ENCODE assay signal across 28 mouse cellular contexts in the genomic region with DNA sequence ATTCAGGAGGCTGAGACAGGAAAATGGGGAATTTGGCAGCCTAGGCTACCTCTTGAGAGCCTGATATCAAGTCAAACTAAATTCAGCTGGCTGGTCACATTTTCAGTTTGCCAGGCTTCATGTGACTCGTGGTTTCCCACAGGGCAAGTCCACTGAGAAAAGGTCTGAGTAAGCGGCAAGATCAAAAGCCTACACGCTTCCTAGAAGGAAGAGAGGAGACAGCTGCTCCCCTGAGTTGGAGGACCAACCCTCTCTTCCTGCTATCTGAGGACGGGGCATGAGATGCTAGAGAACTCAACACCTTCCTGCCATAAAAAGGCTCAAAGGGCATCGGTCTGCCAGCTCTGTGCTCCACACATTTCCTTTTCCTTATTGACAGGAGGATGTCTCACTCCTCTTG. TPM values are rescaled to one million over a fixed set of nuclear protein-coding genes. Genes with fewer than 3 reads are reported as not detected.
DNase-seq lines count a peak whose midpoint lies in the region; ATAC-seq and TF ChIP-seq lines count a peak whose summit lies in the region.
"Had no signal": no experiment of that assay in that cellular context is flagged by ENCODE, and none has a peak within 500 bp of the region (broad histone marks: within the 10 kb centered on the region; RNA-seq: fewer than 3 reads in every experiment).

No protein-coding gene starts in this region.

- H3K27ac ChIP-seq in heart, embryonic 15.5 days, result peak overlapping the region; percentile 53
- H3K27ac ChIP-seq: embryonic facial prominence, embryonic 10.5 days; embryonic facial prominence, embryonic 15.5 days; liver, embryonic 14.5 days; macrophage; midbrain, embryonic 10.5 days; midbrain, embryonic 15.5 days had no signal

- ATAC-seq in heart, embryonic 15.5 days (replicated peaks; ENCODE audit: insufficient number of reproducible peaks, insufficient read depth, low FRiP score, low read depth), result no peak
- peak; percentile 26; the same call in 1 of the 2 replicates for ATAC-seq in common myeloid progenitor, adult 5-6 weeks (replicated peaks; ENCODE audit: low read depth, poor library complexity, severe bottlenecking)
- ATAC-seq in inflammation-experienced regulatory T-cells, adult 6 months, result no peak
- ATAC-seq: forebrain, embryonic 14.5 days; midbrain, embryonic 15.5 days had no signal

- no peak overlapping the region for H3K4me2 ChIP-seq in heart, embryonic 15.5 days
- H3K4me2 ChIP-seq: embryonic facial prominence, embryonic 15.5 days; heart, embryonic 11.5 days; midbrain, embryonic 15.5 days had no signal

- H3K79me3 ChIP-seq in C2C12 (ENCODE audit: low read depth), result peaks cover 18% of the 10 kb centered on the region

- DNase-seq in heart, adult 11 months, result no peak
- peak; percentile 68 for DNase-seq in large intestine, adult 2 months (ENCODE audit: low read depth, low spot score)
- DNase-seq in kidney, postnatal 4 days, result no peak
- no peak for DNase-seq in testis, postnatal 14 days (ENCODE audit: low spot score)
- DNase-seq: adrenal gland, postnatal 25 days; cerebellum, adult 2 months; gastrocnemius, postnatal 36 days; heart, postnatal 14 days; kidney, adult 2 months; kidney, postnatal 36 days; layer of hippocampus, postnatal 36 days; liver; lung, adult 2 months; lung, postnatal 10 days; right cerebral cortex, postnatal 25 days; thymus, postnatal 4 days had no signal

- no peaks in the 10 kb centered on the region for H3K27me3 ChIP-seq in heart, embryonic 15.5 days
- H3K27me3 ChIP-seq in C2C12 (ENCODE audit: control insufficient read depth, insufficient read depth, insufficient read length), result no peaks in the 10 kb centered on the region
- H3K27me3 ChIP-seq: embryonic facial prominence, embryonic 15.5 days; midbrain, embryonic 15.5 days had no signal

- H3K9ac ChIP-seq in heart, embryonic 15.5 days, result no peak overlapping the region
- H3K9ac ChIP-seq: embryonic facial prominence, embryonic 15.5 days; liver, embryonic 14.5 days; midbrain, embryonic 15.5 days had no signal

- H3K36me3 ChIP-seq in heart, embryonic 15.5 days, result peaks cover 20% of the 10 kb centered on the region; the same call in 1 of the 2 replicates
- peaks cover 69% of the 10 kb centered on the region for H3K36me3 ChIP-seq in C2C12 (ENCODE audit: control insufficient read depth, insufficient read depth)
- H3K36me3 ChIP-seq: midbrain, embryonic 15.5 days had no signal

- WGBS in heart, embryonic 15.5 days, result 46% methylated on average over 5 of the region's 5 CpGs
- WGBS in large intestine, adult 2 months, result 12% methylated on average over 5 of the region's 5 CpGs

- H3K79me2 ChIP-seq in C2C12 (ENCODE audit: control insufficient read depth, insufficient read depth), result peaks cover 37% of the 10 kb centered on the region

- no peak for TF ChIP-seq CTCF in C2C12 (IDR thresholded peaks at IDR 0.05; ENCODE audit: control insufficient read depth, insufficient read depth, insufficient read length)

- peaks cover 30% of the 10 kb centered on the region for H3K4me1 ChIP-seq in heart, embryonic 15.5 days (replicated peaks)
- H3K4me1 ChIP-seq: embryonic facial prominence, embryonic 10.5 days; embryonic facial prominence, embryonic 15.5 days; midbrain, embryonic 10.5 days; midbrain, embryonic 15.5 days had no signal

- H3K9me3 ChIP-seq in heart, embryonic 15.5 days (replicated peaks), result no peaks in the 10 kb centered on the region
- H3K9me3 ChIP-seq: embryonic facial prominence, embryonic 10.5 days; embryonic facial prominence, embryonic 15.5 days; midbrain, embryonic 10.5 days; midbrain, embryonic 15.5 days had no signal

- no peak overlapping the region for H3K4me3 ChIP-seq in heart, embryonic 15.5 days
- no peak overlapping the region for H3K4me3 ChIP-seq in C2C12 (ENCODE audit: insufficient read depth, poor library complexity, severe bottlenecking)
- H3K4me3 ChIP-seq: embryonic facial prominence, embryonic 10.5 days; embryonic facial prominence, embryonic 15.5 days; midbrain, embryonic 10.5 days; midbrain, embryonic 15.5 days had no signal

- no peak overlapping the region for H3ac ChIP-seq in C2C12 (ENCODE audit: control insufficient read depth, insufficient read length, low read depth)

TF ChIP-seq in C2C12, 6 proteins besides CTCF, POLR2A, EP300 and RAD21:
- TF ChIP-seq MYOG (IDR thresholded peaks at IDR 0.05; ENCODE audit: control insufficient read depth, extremely low read depth, insufficient read length) (no peak), FOSL1 (IDR thresholded peaks at IDR 0.05; ENCODE audit: insufficient read depth, low read length, poor library complexity, severe bottlenecking) (no peak), USF1 (IDR thresholded peaks at IDR 0.05; ENCODE audit: low read depth) (peak; percentile 42), MYOD1 (IDR thresholded peaks at IDR 0.05; ENCODE audit: control insufficient read depth, insufficient read length, low read depth) (peak; percentile 50)

RNA-seq across cellular contexts. Expression of gene Hk2, which starts 27.2 kb away (rescaled TPM):
- 30.2 and 31.0 TPM in 2 replicates for polyA plus RNA-seq in heart, embryonic 15.5 days (2015; fragmentation: Nextera tagmentation; extraction: Ambion mirVana)
- polyA plus RNA-seq in C2C12 (2012; fragmentation: generic; extraction: Trizol), result 24.3 TPM
- total RNA-seq in common myeloid progenitor, adult 5-6 weeks (2017), result 21.2 and 29.0 TPM in 2 replicates
- polyA plus RNA-seq in large intestine, adult 2 months (2012; rRNA removed), result 14.1 and 32.4 TPM in 2 replicates
- polyA plus RNA-seq in inflammation-experienced regulatory T-cells, adult 6 months (2017; shearing (Covaris generic)), result 1 to 10 TPM; 3.9 to 9.0 (median 4.5) TPM

RNA-seq across cellular contexts. Expression of gene Pole4, which starts 41.9 kb away (rescaled TPM):
- 78.0 and 81.7 TPM in 2 replicates for polyA plus RNA-seq in heart, embryonic 15.5 days (2015; fragmentation: Nextera tagmentation; extraction: Ambion mirVana)
- polyA plus RNA-seq in C2C12 (2012; fragmentation: generic; extraction: Trizol), result 59.1 TPM
- total RNA-seq in common myeloid progenitor, adult 5-6 weeks (2017), result 57.4 and 61.9 TPM in 2 replicates
- 13.4 and 14.5 TPM in 2 replicates for polyA plus RNA-seq in large intestine, adult 2 months (2012; rRNA removed)
- polyA plus RNA-seq in inflammation-experienced regulatory T-cells, adult 6 months (2017; shearing (Covaris generic)), result 10 to 100 TPM; 41.9 to 88.1 (median 72.5) TPM
